Mouse (Mus musculus): ENCODE data around the gene Bbox1. TPM values are rescaled to one million over a fixed set of nuclear protein-coding genes. Genes with fewer than 3 reads are reported as not detected.

The Bbox1 gene
- polyA plus RNA-seq, 1 experiment, result not detected

GRCm38 (mm10) chr2:110229143-110230087, 84.9 kb downstream of the Bbox1 start:
- no peaks in the 10 kb centered on the region for H3K4me1 ChIP-seq (ENCODE audit: control insufficient read depth, insufficient read depth, low read length)
- no peak overlapping the region for H3K4me3 ChIP-seq (replicated peaks; ENCODE audit: control insufficient read depth, low read depth, low read length)
- no peak overlapping the region for H3K27ac ChIP-seq (ENCODE audit: control insufficient read depth, insufficient read depth, low read depth, low read length, poor library complexity)
- TF ChIP-seq CTCF (IDR thresholded peaks at IDR 0.05; ENCODE audit: control insufficient read depth, insufficient read depth, low read length), result no peak
- TF ChIP-seq POLR2A (IDR thresholded peaks at IDR 0.05; ENCODE audit: borderline replicate concordance, control insufficient read depth, low read depth, low read length), result no peak
- 20% methylated on average over 15 of the region's 15 CpGs for WGBS

- Histone ChIP-seq H3K4me3 (replicated peaks; ENCODE audit: control insufficient read depth, low read depth, low read length) (no peak overlapping the region), H3K27ac (ENCODE audit: control insufficient read depth, insufficient read depth, low read depth, low read length, poor library complexity) (no peak overlapping the region), H3K4me1 (ENCODE audit: control insufficient read depth, insufficient read depth, low read length) (no peaks in the 10 kb centered on the region)
- no peak for TF ChIP-seq POLR2A (IDR thresholded peaks at IDR 0.05; ENCODE audit: borderline replicate concordance, control insufficient read depth, low read depth, low read length)
- no peak for TF ChIP-seq CTCF (IDR thresholded peaks at IDR 0.05; ENCODE audit: control insufficient read depth, insufficient read depth, low read length)
- WGBS, result 61% methylated on average over 4 of the region's 4 CpGs
Observed at GRCm38 (mm10) chr2:110226421-110226820, 87.9 kb downstream of the Bbox1 start.

- no peaks in the 10 kb centered on the region for H3K4me1 ChIP-seq (ENCODE audit: control insufficient read depth, insufficient read depth, low read length)
Observed at GRCm38 (mm10) chr2:110225969-110226368, 88.4 kb downstream of the Bbox1 start.

DNA sequence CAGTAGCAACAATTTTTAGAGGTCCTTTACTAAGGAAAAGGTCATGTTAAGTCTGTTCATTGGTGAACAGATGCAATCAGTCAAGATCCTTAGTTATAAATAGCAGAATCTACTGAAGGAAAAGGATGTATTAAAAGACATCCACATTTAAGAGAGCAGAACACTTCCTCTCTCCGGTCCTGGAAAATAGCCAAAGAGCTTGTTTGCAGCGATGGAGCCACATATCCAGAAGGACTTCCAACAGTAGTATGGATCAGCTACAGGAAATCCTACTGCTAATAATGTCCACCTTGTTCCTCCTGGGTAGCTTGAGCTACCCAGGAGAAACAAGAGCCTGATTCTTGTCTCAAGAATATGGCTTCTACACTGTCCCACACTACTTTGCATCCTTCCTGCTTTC, 91.6 kb downstream of the Bbox1 start:
- Histone ChIP-seq H3K4me3 (replicated peaks; ENCODE audit: control insufficient read depth, low read depth, low read length) (no peak overlapping the region), H3K4me1 (ENCODE audit: control insufficient read depth, insufficient read depth, low read length) (no peaks in the 10 kb centered on the region), H3K27ac (ENCODE audit: control insufficient read depth, insufficient read depth, low read depth, low read length, poor library complexity) (no peak overlapping the region)
- 67% methylated on average over 2 of the region's 2 CpGs for WGBS
- TF ChIP-seq CTCF (IDR thresholded peaks at IDR 0.05; ENCODE audit: control insufficient read depth, insufficient read depth, low read length) (no peak), POLR2A (IDR thresholded peaks at IDR 0.05; ENCODE audit: borderline replicate concordance, control insufficient read depth, low read depth, low read length) (no peak)

More at GRCm38 (mm10) chr2:110225969-110226368, 88.4 kb downstream of the Bbox1 start:
- TF ChIP-seq POLR2A (IDR thresholded peaks at IDR 0.05; ENCODE audit: borderline replicate concordance, control insufficient read depth, low read depth, low read length) (no peak), CTCF (IDR thresholded peaks at IDR 0.05; ENCODE audit: control insufficient read depth, insufficient read depth, low read length) (no peak)
- no peak overlapping the region for H3K27ac ChIP-seq (ENCODE audit: control insufficient read depth, insufficient read depth, low read depth, low read length, poor library complexity)
- no peak overlapping the region for H3K4me3 ChIP-seq (replicated peaks; ENCODE audit: control insufficient read depth, low read depth, low read length)

GRCm38 (mm10) chr2:110220492-110220891, 93.9 kb downstream of the Bbox1 start:
- no peak overlapping the region for H3K4me3 ChIP-seq (replicated peaks; ENCODE audit: control insufficient read depth, low read depth, low read length)
- no peaks in the 10 kb centered on the region for H3K4me1 ChIP-seq (ENCODE audit: control insufficient read depth, insufficient read depth, low read length)
- 59% methylated on average over 1 of the region's 1 CpGs for WGBS
- TF ChIP-seq CTCF (IDR thresholded peaks at IDR 0.05; ENCODE audit: control insufficient read depth, insufficient read depth, low read length), result no peak
- no peak for TF ChIP-seq POLR2A (IDR thresholded peaks at IDR 0.05; ENCODE audit: borderline replicate concordance, control insufficient read depth, low read depth, low read length)
- H3K27ac ChIP-seq (ENCODE audit: control insufficient read depth, insufficient read depth, low read depth, low read length, poor library complexity), result no peak overlapping the region

GRCm38 (mm10) chr2:110215685-110216058, 98.7 kb downstream of the Bbox1 start:
- TF ChIP-seq POLR2A (IDR thresholded peaks at IDR 0.05; ENCODE audit: borderline replicate concordance, control insufficient read depth, low read depth, low read length) (no peak), CTCF (IDR thresholded peaks at IDR 0.05; ENCODE audit: control insufficient read depth, insufficient read depth, low read length) (no peak)
- WGBS, result 75% methylated on average over 3 of the region's 3 CpGs
- Histone ChIP-seq H3K4me1 (ENCODE audit: control insufficient read depth, insufficient read depth, low read length) (no peaks in the 10 kb centered on the region), H3K4me3 (replicated peaks; ENCODE audit: control insufficient read depth, low read depth, low read length) (no peak overlapping the region), H3K27ac (ENCODE audit: control insufficient read depth, insufficient read depth, low read depth, low read length, poor library complexity) (no peak overlapping the region)

DNA sequence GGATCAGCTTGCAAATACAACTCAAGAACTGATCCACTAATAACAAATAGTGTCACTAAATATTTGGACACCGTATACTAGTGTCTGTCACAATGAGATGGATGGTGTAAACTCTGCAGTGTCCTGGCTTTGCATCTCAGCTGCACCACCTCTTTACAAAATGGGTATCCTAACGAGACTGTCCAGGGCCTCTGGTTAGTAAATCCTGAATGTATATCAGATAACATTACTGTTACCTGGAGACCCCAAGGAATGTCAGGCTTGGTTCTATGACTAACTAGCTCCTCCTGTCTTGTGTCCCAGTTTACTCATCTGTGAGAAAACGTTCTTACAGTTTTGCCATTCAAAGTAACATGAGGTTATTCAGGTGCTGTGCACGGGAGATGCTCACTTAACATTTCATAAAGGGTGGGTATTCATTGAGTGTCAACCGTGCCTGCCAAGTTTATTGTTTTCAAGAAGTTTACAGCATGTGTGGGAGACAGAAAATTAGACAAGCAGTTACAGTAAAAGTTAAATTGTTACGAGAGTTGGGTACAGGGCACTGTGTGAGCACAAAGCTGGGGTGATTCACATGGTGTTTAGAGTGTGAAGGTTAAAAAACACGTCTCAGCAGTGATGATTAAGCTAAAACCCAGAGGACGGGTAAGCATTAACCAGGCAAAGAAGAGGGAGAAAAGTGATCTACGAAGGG, 99.2 kb downstream of the Bbox1 start:
- no peak for TF ChIP-seq CTCF (IDR thresholded peaks at IDR 0.05; ENCODE audit: control insufficient read depth, insufficient read depth, low read length)
- no peak for TF ChIP-seq POLR2A (IDR thresholded peaks at IDR 0.05; ENCODE audit: borderline replicate concordance, control insufficient read depth, low read depth, low read length)
- 65% methylated on average over 9 of the region's 9 CpGs for WGBS

GRCm38 (mm10) chr2:110214278-110214677, 100.1 kb downstream of the Bbox1 start:
- Histone ChIP-seq H3K27ac (ENCODE audit: control insufficient read depth, insufficient read depth, low read depth, low read length, poor library complexity) (no peak overlapping the region), H3K4me3 (replicated peaks; ENCODE audit: control insufficient read depth, low read depth, low read length) (no peak overlapping the region), H3K4me1 (ENCODE audit: control insufficient read depth, insufficient read depth, low read length) (no peaks in the 10 kb centered on the region)
- 82% methylated on average over 4 of the region's 4 CpGs for WGBS
- no peak for TF ChIP-seq CTCF (IDR thresholded peaks at IDR 0.05; ENCODE audit: control insufficient read depth, insufficient read depth, low read length)
- no peak for TF ChIP-seq POLR2A (IDR thresholded peaks at IDR 0.05; ENCODE audit: borderline replicate concordance, control insufficient read depth, low read depth, low read length)

More for the DNA sequence above, 99.2 kb downstream of the Bbox1 start:
- H3K4me3 ChIP-seq (replicated peaks; ENCODE audit: control insufficient read depth, low read depth, low read length), result no peak overlapping the region
- no peaks in the 10 kb centered on the region for H3K4me1 ChIP-seq (ENCODE audit: control insufficient read depth, insufficient read depth, low read length)
- no peak overlapping the region for H3K27ac ChIP-seq (ENCODE audit: control insufficient read depth, insufficient read depth, low read depth, low read length, poor library complexity)

Other genes starting within 250 kb of the Bbox1 start
- gene Fibin, start 48.6 kb upstream of the Bbox1 start, polyA plus RNA-seq (2011; ENCODE audit: insufficient read depth, insufficient read length, low replicate concordance, missing spikeins), result not detected in 2 replicates